Mouse (Mus musculus): ENCODE measurements around the gene Otx2.

GRCm38 (mm10) chr14:48641462-48642395 lies 31.9 kb downstream of the Otx2 start:
- TF ChIP-seq CTCF (IDR thresholded peaks at IDR 0.05; ENCODE audit: low read depth) = no peak
- TF ChIP-seq EP300 (optimal IDR thresholded peaks at IDR 0.05) = no peak
